Comparison of ENCODE assay signal across 8 mouse cellular contexts in the genomic region with DNA sequence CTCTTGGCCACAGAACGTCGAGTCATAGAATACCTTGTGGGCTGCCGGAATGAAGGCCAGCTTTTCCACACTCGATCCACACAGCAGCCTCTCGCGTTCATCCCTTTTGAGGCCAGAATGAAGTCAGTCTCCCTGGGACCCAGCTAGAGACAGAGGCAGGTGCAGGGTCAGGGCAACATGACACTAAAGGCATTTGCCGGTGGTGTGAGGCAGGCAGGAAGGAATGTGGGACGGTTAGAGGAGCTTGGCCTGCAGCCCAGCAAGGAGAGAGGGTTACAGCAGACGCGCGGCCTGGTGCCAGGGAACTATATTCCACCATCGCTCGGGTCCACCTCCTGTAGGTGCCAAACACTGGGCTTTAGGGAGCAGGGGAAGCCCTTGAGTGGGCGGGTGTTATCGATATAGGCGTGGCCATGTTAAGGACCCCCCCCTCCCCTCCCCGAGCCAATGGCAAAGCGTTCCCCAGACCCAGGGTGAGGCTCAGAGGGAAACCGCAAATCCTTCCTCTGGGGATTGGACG. TPM values are rescaled to one million over a fixed set of nuclear protein-coding genes. Genes with fewer than 3 reads are reported as not detected.
DNase-seq lines count a peak whose midpoint lies in the region; ATAC-seq and TF ChIP-seq lines count a peak whose summit lies in the region.

No protein-coding gene starts in this region.

- no peaks in the 10 kb centered on the region for H3K79me2 ChIP-seq in myocyte (ENCODE audit: control insufficient read depth, insufficient read depth)

- H3K27ac ChIP-seq in liver, embryonic 11.5 days (ENCODE audit: low read depth, low read length), result no peak overlapping the region
- H3K27ac ChIP-seq in heart, embryonic 11.5 days (ENCODE audit: low read depth, low read length), result no peak overlapping the region

- H3K27me3 ChIP-seq in liver, embryonic 11.5 days (replicated peaks; ENCODE audit: control insufficient read depth, insufficient read depth, low read length), result no peaks in the 10 kb centered on the region
- peaks cover 7% of the 10 kb centered on the region; the same call in 1 of the 2 replicates for H3K27me3 ChIP-seq in heart, embryonic 11.5 days (ENCODE audit: control insufficient read depth, insufficient read depth, low read length)
- no peaks in the 10 kb centered on the region for H3K27me3 ChIP-seq in myocyte (ENCODE audit: control insufficient read depth, insufficient read depth, insufficient read length)

- H3K4me1 ChIP-seq in liver, embryonic 11.5 days (replicated peaks; ENCODE audit: control insufficient read depth, insufficient read depth, low read length), result no peaks in the 10 kb centered on the region
- peaks cover 5% of the 10 kb centered on the region; the same call in 1 of the 2 replicates for H3K4me1 ChIP-seq in heart, embryonic 11.5 days (ENCODE audit: control insufficient read depth, insufficient read depth, low read length)

- TF ChIP-seq POLR2A in myocyte (IDR thresholded peaks at IDR 0.05; ENCODE audit: insufficient read length, low read depth), result no peak

- H3K36me3 ChIP-seq in liver, embryonic 11.5 days (ENCODE audit: control insufficient read depth, insufficient read depth, low read length), result no peaks in the 10 kb centered on the region
- H3K36me3 ChIP-seq in heart, embryonic 11.5 days (ENCODE audit: control insufficient read depth, insufficient read depth, low read length), result no peaks in the 10 kb centered on the region
- no peaks in the 10 kb centered on the region for H3K36me3 ChIP-seq in myocyte (ENCODE audit: control insufficient read depth, insufficient read depth)

- H3K9me3 ChIP-seq in liver, embryonic 11.5 days (ENCODE audit: control insufficient read depth, low read length), result no peaks in the 10 kb centered on the region
- no peaks in the 10 kb centered on the region for H3K9me3 ChIP-seq in heart, embryonic 11.5 days (replicated peaks; ENCODE audit: control insufficient read depth, low read length)

- no peak overlapping the region for H3K4me3 ChIP-seq in liver, embryonic 11.5 days (ENCODE audit: low read depth, low read length)
- no peak overlapping the region for H3K4me3 ChIP-seq in heart, embryonic 11.5 days (ENCODE audit: low read depth, low read length)
- H3K4me3 ChIP-seq in myocyte, result no peak overlapping the region

- intact Hi-C loops in left cerebral cortex, postnatal 14 days (cut with DNase I), result no loop called here

- H3ac ChIP-seq in myocyte (ENCODE audit: control insufficient read depth, insufficient read length), result no peak overlapping the region

- H3K4me2 ChIP-seq in liver, embryonic 11.5 days, result no peak overlapping the region
- H3K4me2 ChIP-seq in heart, embryonic 11.5 days, result peak overlapping the region; percentile 1; the same call in 1 of the 2 replicates
- peak overlapping the region; percentile 79 for H3K4me2 ChIP-seq in myocyte (ENCODE audit: low read depth)

- no peak for ATAC-seq in liver, embryonic 11.5 days (replicated peaks; ENCODE audit: low FRiP score)
- ATAC-seq in common myeloid progenitor, adult 5-6 weeks (replicated peaks; ENCODE audit: low read depth, poor library complexity, severe bottlenecking), result peak; percentile 67
- ATAC-seq in heart, embryonic 11.5 days (replicated peaks; ENCODE audit: insufficient number of reproducible peaks, low FRiP score, low TSS enrichment), result peak; percentile 55; the same call in 1 of the 2 replicates

- 15% methylated on average over 20 of the region's 20 CpGs for WGBS in liver, embryonic 11.5 days
- WGBS in heart, embryonic 11.5 days (ENCODE audit: insufficient replicate concordance), result 12% methylated on average over 20 of the region's 20 CpGs

- no peak overlapping the region for H3K9ac ChIP-seq in liver, embryonic 11.5 days (ENCODE audit: low read depth, low read length)
- no peak overlapping the region for H3K9ac ChIP-seq in heart, embryonic 11.5 days (ENCODE audit: low read depth, low read length)

- peak; percentile 25 for DNase-seq in liver
- DNase-seq in liver, embryonic 11.5 days (ENCODE audit: low spot score), result no peak
- DNase-seq in kidney, postnatal 25 days, result peak; percentile 83 to 89
- DNase-seq in thymus, postnatal 10 days (ENCODE audit: low spot score in 2 of 2), result no peak
- no peak for DNase-seq in left cerebral cortex, postnatal 14 days (ENCODE audit: low spot score in 2 of 2)

TF ChIP-seq in myocyte, 11 proteins besides CTCF, POLR2A, EP300 and RAD21:
- peak; percentile 96 to 99 (median 98) for TF ChIP-seq MYOD1 (IDR thresholded peaks at IDR 0.05; ENCODE audit: control insufficient read depth in 1 of 3, insufficient read length in 2 of 3, low read depth in 2 of 3)
- no peak for TF ChIP-seq USF1 (IDR thresholded peaks at IDR 0.05; ENCODE audit: low read depth)
- TF ChIP-seq SRF (IDR thresholded peaks at IDR 0.05; ENCODE audit: control insufficient read depth, insufficient read length, low read depth), result peak; percentile 69
- TF ChIP-seq TCF12 (IDR thresholded peaks at IDR 0.05; ENCODE audit: insufficient read depth, poor library complexity, severe bottlenecking), result peak; percentile 69
- TF ChIP-seq CEBPB (IDR thresholded peaks at IDR 0.05; ENCODE audit: insufficient read depth, poor library complexity, severe bottlenecking), result no peak
- TF ChIP-seq MYOG (IDR thresholded peaks at IDR 0.05; ENCODE audit: control insufficient read depth in 1 of 3, insufficient read depth in 1 of 3, insufficient read length in 2 of 3, low read depth in 2 of 3), result peak; percentile 67 to 95 (median 90)
- peak; percentile 86 for TF ChIP-seq TCF3 (IDR thresholded peaks at IDR 0.05; ENCODE audit: insufficient read length, low read depth)
TF ChIP-seq in myocyte: peak in this region for 5.

RNA-seq across cellular contexts. Expression of gene Izumo2, which starts 11.3 kb away (rescaled TPM):
- not detected in 2 replicates for polyA plus RNA-seq in liver, embryonic 11.5 days (2014; fragmentation: Nextera tagmentation; extraction: Ambion mirVana)
- not detected in 2 replicates for total RNA-seq in common myeloid progenitor, adult 5-6 weeks (2017)
- polyA plus RNA-seq in heart, embryonic 11.5 days (2014; fragmentation: Nextera tagmentation; extraction: Ambion mirVana), result not detected in 2 replicates
- polyA plus RNA-seq in myocyte (2012; fragmentation: generic; extraction: Trizol), result not detected
- total RNA-seq in left cerebral cortex, postnatal 14 days (2021), result not detected

RNA-seq across cellular contexts. Expression of gene Myh14, which starts 26.6 kb away (rescaled TPM):
- polyA plus RNA-seq in liver, embryonic 11.5 days (2014; fragmentation: Nextera tagmentation; extraction: Ambion mirVana), result 0.66 and 0.68 TPM in 2 replicates
- not detected in 2 replicates for total RNA-seq in common myeloid progenitor, adult 5-6 weeks (2017)
- polyA plus RNA-seq in heart, embryonic 11.5 days (2014; fragmentation: Nextera tagmentation; extraction: Ambion mirVana), result 0.31 and 0.56 TPM in 2 replicates
- 0.17 TPM for polyA plus RNA-seq in myocyte (2012; fragmentation: generic; extraction: Trizol)
- 10 to 100 TPM in 1 of 2 experiments, 1 to 10 TPM in 1; 8.8 to 14.5 TPM for total RNA-seq in left cerebral cortex, postnatal 14 days (2021)

RNA-seq across cellular contexts. Expression of gene Vrk3, which starts 51.0 kb away (rescaled TPM):
- 36.4 and 39.2 TPM in 2 replicates for polyA plus RNA-seq in liver, embryonic 11.5 days (2014; fragmentation: Nextera tagmentation; extraction: Ambion mirVana)
- total RNA-seq in common myeloid progenitor, adult 5-6 weeks (2017), result 40.0 and 44.7 TPM in 2 replicates
- 30.6 and 34.1 TPM in 2 replicates for polyA plus RNA-seq in heart, embryonic 11.5 days (2014; fragmentation: Nextera tagmentation; extraction: Ambion mirVana)
- polyA plus RNA-seq in myocyte (2012; fragmentation: generic; extraction: Trizol), result 20.6 TPM
- total RNA-seq in left cerebral cortex, postnatal 14 days (2021), result 10 to 100 TPM; 25.0 to 28.2 TPM

RNA-seq across cellular contexts. Expression of gene Zfp473, which starts 53.6 kb away (rescaled TPM):
- 2.7 TPM in 2 replicates for polyA plus RNA-seq in liver, embryonic 11.5 days (2014; fragmentation: Nextera tagmentation; extraction: Ambion mirVana)
- 2.0 and 3.0 TPM in 2 replicates for total RNA-seq in common myeloid progenitor, adult 5-6 weeks (2017)
- 0.58 and 1.2 TPM in 2 replicates for polyA plus RNA-seq in heart, embryonic 11.5 days (2014; fragmentation: Nextera tagmentation; extraction: Ambion mirVana)
- 0.12 TPM for polyA plus RNA-seq in myocyte (2012; fragmentation: generic; extraction: Trizol)
- total RNA-seq in left cerebral cortex, postnatal 14 days (2021), result under 1 TPM; 0.37 to 0.38 TPM

Comparison
In these comparisons a context has a peak if more than half of its experiments do, and no peak if none do; other contexts are left out.
1. DNase-seq: peak in liver (single experiment) and kidney, postnatal 25 days (2 of 2); none in liver, embryonic 11.5 days (single experiment), thymus, postnatal 10 days (0 of 2) and left cerebral cortex, postnatal 14 days (0 of 2).